Mouse (Mus musculus) forebrain, embryonic 15.5 days (tissue): ENCODE measurements at regions not wholly inside any gene's neighbourhood (a gene's known extent, or its start where the extent isn't known, plus 50 kb on each side); places are given as distances from the start of the nearest gene placed in this dataset.
A peak's percentile ranks its signal among the peaks of the same experiment; 100 is the strongest.

Source experiments
- ATAC-seq: fragments of 200-750 bp; cut with Nextera tagmentation; replicated peaks from 2 replicates; pipeline ENCODE4 v1.8.0; 2017; ENCODE audit warnings: mild to moderate bottlenecking, moderate TSS enrichment, moderate library complexity
- H3K27ac ChIP-seq: fragments of 300-500 bp; sonication (generic); replicated peaks from 2 replicates; pipeline ENCODE4 v1.5.1; 2015; ENCODE audit warnings: mild to moderate bottlenecking, inconsistent platforms
- H3K27me3 ChIP-seq: fragments of 300-500 bp; sonication (generic); 2 replicates; pipeline ENCODE4 v1.6.1; 2015; ENCODE audit warnings: inconsistent platforms
- H3K36me3 ChIP-seq: fragments of 300-500 bp; sonication (generic); 2 replicates; pipeline ENCODE4 v1.6.1; 2015; ENCODE audit warnings: mild to moderate bottlenecking, inconsistent platforms
- H3K4me1 ChIP-seq: fragments of 300-500 bp; sonication (generic); 2 replicates; pipeline ENCODE4 v1.6.1; 2015; ENCODE audit warnings: inconsistent platforms
- H3K4me2 ChIP-seq: fragments of 300-500 bp; sonication (generic); replicated peaks from 2 replicates; pipeline ENCODE4 v1.6.1; 2015; ENCODE audit warnings: mild to moderate bottlenecking, inconsistent platforms
- H3K4me3 ChIP-seq: fragments of 300-500 bp; sonication (generic); 2 replicates; pipeline ENCODE4 v1.5.1; 2015; ENCODE audit warnings: mild to moderate bottlenecking, inconsistent platforms
- H3K9ac ChIP-seq: fragments of 300-500 bp; sonication (generic); replicated peaks from 2 replicates; pipeline ENCODE4 v1.6.1; 2015; ENCODE audit warnings: mild to moderate bottlenecking, inconsistent platforms
- H3K9me3 ChIP-seq: fragments of 300-500 bp; sonication (generic); 2 replicates; pipeline ENCODE4 v1.6.1; 2016; ENCODE audit warnings: inconsistent platforms
- WGBS: fragments of 180-500 bp; shearing (Covaris S2); methylation state at CpG from one replicate; pipeline ENCODE4 v1.1.7; 2015; ENCODE audit warnings: mixed read lengths; 5-methylcytosine and 5-hydroxymethylcytosine counted together

- H3K4me2 ChIP-seq = no peak overlapping the region
- no peak overlapping the region for H3K9ac ChIP-seq
- H3K4me1 ChIP-seq = no peaks in the 10 kb centered on the region
- H3K27me3 ChIP-seq = no peaks in the 10 kb centered on the region
- H3K36me3 ChIP-seq = no peaks in the 10 kb centered on the region
- no peaks in the 10 kb centered on the region for H3K9me3 ChIP-seq
- no peak overlapping the region for H3K4me3 ChIP-seq
- ATAC-seq = no peak
- H3K27ac ChIP-seq = no peak overlapping the region
These were observed 2257.4 kb upstream of the Aga start for GRCm38 (mm10) chr8:51254109-51254508.

DNA sequence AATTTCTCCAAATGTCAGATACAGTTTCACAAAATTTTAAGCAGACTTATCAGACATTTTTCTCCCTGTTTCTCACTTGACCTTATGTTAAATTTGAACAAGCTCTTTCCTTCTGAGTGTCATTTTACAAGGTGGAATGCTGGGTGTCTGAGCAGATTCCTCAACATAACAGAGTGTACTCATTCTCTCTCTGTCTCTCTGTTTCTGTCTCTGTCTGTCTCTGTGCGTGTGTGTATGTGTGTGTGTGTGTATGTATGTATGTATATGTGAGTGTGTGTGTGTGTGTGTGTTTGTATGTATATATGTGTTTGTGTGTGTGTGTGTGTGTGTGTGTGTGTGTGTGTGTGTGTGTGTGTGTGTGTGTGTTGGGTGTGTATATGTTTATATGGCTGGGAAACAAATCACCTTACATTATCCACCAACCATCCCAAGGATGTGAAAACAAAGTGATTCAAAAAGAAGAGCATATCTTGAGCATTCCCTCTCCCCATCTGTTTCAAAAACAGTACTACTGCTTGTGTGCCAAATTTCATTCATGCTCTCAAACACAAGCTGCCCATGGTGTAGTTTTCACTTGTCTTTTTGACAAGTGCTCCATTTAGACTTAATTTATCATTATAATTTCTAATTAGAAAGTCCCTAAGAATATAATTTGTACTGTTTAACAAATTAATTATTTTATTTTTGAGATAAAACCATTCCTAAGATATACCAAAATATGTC is 2213.1 kb upstream of the Aga start:
- H3K9me3 ChIP-seq = no peaks in the 10 kb centered on the region
- no peak overlapping the region for H3K9ac ChIP-seq
- peak; percentile 92 for ATAC-seq
- no peaks in the 10 kb centered on the region for H3K27me3 ChIP-seq
- H3K4me2 ChIP-seq = no peak overlapping the region
- H3K27ac ChIP-seq = no peak overlapping the region
- no peaks in the 10 kb centered on the region for H3K36me3 ChIP-seq
- 60% methylated on average over 1 of the region's 1 CpGs for WGBS
- no peak overlapping the region for H3K4me3 ChIP-seq
- H3K4me1 ChIP-seq = no peaks in the 10 kb centered on the region
